Mouse (Mus musculus) limb, embryonic 11.5 days (tissue): ENCODE measurements at regions not wholly inside any gene's neighbourhood (a gene's known extent, or its start where the extent isn't known, plus 50 kb on each side); places are given as distances from the start of the nearest gene placed in this dataset.

Experiments
- ATAC-seq: fragments of 200-750 bp; cut with Nextera tagmentation; 2 replicates; pipeline ENCODE4 v1.8.0; 2017; ENCODE audit warnings: low read depth; ENCODE audit not compliant: insufficient number of reproducible peaks, low FRiP score, low TSS enrichment
- DNase-seq: peaks from one replicate; pipeline ENCODE4 v3.0.0-alpha.2; 2015; ENCODE audit warnings: low spot score
- H3K27ac ChIP-seq: fragments of 300-500 bp; sonication (generic); replicated peaks from 2 replicates; pipeline ENCODE4 v1.5.1; 2014; ENCODE audit warnings: low read depth, mild to moderate bottlenecking, low read length
- H3K27me3 ChIP-seq: fragments of 300-500 bp; sonication (generic); 2 replicates; pipeline ENCODE4 v1.6.1; 2014; ENCODE audit warnings: mild to moderate bottlenecking, low read length, mixed read lengths; ENCODE audit not compliant: control insufficient read depth, insufficient read depth
- H3K36me3 ChIP-seq: fragments of 300-500 bp; sonication (generic); 2 replicates; pipeline ENCODE4 v1.6.1; 2014; ENCODE audit warnings: mild to moderate bottlenecking, low read length, moderate library complexity, mixed read lengths; ENCODE audit not compliant: control insufficient read depth, insufficient read depth
- H3K4me1 ChIP-seq: fragments of 300-500 bp; sonication (generic); 2 replicates; pipeline ENCODE4 v1.6.1; 2014; ENCODE audit warnings: low read length, mixed read lengths; ENCODE audit not compliant: control insufficient read depth, insufficient read depth
- H3K4me2 ChIP-seq: fragments of 300-500 bp; sonication (generic); 2 replicates; pipeline ENCODE4 v1.6.1; 2014; ENCODE audit warnings: low read depth, mild to moderate bottlenecking, moderate library complexity; ENCODE audit not compliant: severe bottlenecking
- H3K4me3 ChIP-seq: fragments of 300-500 bp; sonication (generic); 2 replicates; pipeline ENCODE4 v1.5.1; 2014; ENCODE audit warnings: low read depth, low read length
- H3K9ac ChIP-seq: fragments of 300-500 bp; sonication (generic); 2 replicates; pipeline ENCODE4 v1.6.1; 2014; ENCODE audit warnings: mild to moderate bottlenecking, low read length
- H3K9me3 ChIP-seq: fragments of 300-500 bp; sonication (generic); 2 replicates; pipeline ENCODE4 v1.6.1; 2016; ENCODE audit warnings: low read length; ENCODE audit not compliant: control insufficient read depth
- WGBS: fragments of 180-500 bp; shearing (Covaris S2); extraction: QIAGEN DNeasy Blood & Tissue Kit; methylation state at CpG from one replicate; pipeline ENCODE4 v1.1.7; 2014; 5-methylcytosine and 5-hydroxymethylcytosine counted together

GRCm38 (mm10) chr13:28556385-28556938, 299.1 kb downstream of the Gm11361 start:
- H3K27ac ChIP-seq = no peak overlapping the region
- ATAC-seq (no peak), DNase-seq (peak; percentile 43)
- no peaks in the 10 kb centered on the region for H3K9me3 ChIP-seq
- H3K4me2 ChIP-seq = no peak overlapping the region
- no peak overlapping the region for H3K4me3 ChIP-seq
- H3K9ac ChIP-seq = no peak overlapping the region
- H3K4me1 ChIP-seq = peaks cover 23% of the 10 kb centered on the region
- no peaks in the 10 kb centered on the region for H3K36me3 ChIP-seq
- WGBS = 48% methylated on average over 5 of the region's 5 CpGs
- H3K27me3 ChIP-seq = no peaks in the 10 kb centered on the region

GRCm38 (mm10) chr13:28554143-28554830, 297.0 kb downstream of the Gm11361 start:
- Histone ChIP-seq H3K4me2 (no peak overlapping the region), H3K4me1 (peaks cover 24% of the 10 kb centered on the region), H3K27ac (no peak overlapping the region), H3K36me3 (no peaks in the 10 kb centered on the region), H3K27me3 (no peaks in the 10 kb centered on the region), H3K4me3 (no peak overlapping the region), H3K9me3 (no peaks in the 10 kb centered on the region), H3K9ac (no peak overlapping the region)
- WGBS = 60% methylated on average over 12 of the region's 12 CpGs
- ATAC-seq (no peak), DNase-seq (no peak)

GRCm38 (mm10) chr13:28552974-28553750, 295.8 kb downstream of the Gm11361 start:
- Histone ChIP-seq H3K4me3 (no peak overlapping the region), H3K27ac (peak overlapping the region; percentile 72), H3K36me3 (no peaks in the 10 kb centered on the region), H3K4me2 (no peak overlapping the region), H3K9me3 (no peaks in the 10 kb centered on the region), H3K9ac (no peak overlapping the region), H3K4me1 (peaks cover 24% of the 10 kb centered on the region), H3K27me3 (no peaks in the 10 kb centered on the region)
- DNase-seq (peak; percentile 50), ATAC-seq (no peak)
- WGBS = 40% methylated on average over 10 of the region's 10 CpGs

- 63% methylated on average over 6 of the region's 6 CpGs for WGBS
- Histone ChIP-seq H3K4me3 (no peak overlapping the region), H3K36me3 (no peaks in the 10 kb centered on the region), H3K9ac (no peak overlapping the region), H3K9me3 (no peaks in the 10 kb centered on the region), H3K27ac (no peak overlapping the region), H3K27me3 (no peaks in the 10 kb centered on the region), H3K4me1 (peaks cover 24% of the 10 kb centered on the region), H3K4me2 (no peak overlapping the region)
- DNase-seq = no peak
- ATAC-seq = no peak
Measured at GRCm38 (mm10) chr13:28551555-28551954, 294.2 kb downstream of the Gm11361 start.

GRCm38 (mm10) chr13:28545797-28546196, 288.5 kb downstream of the Gm11361 start:
- DNase-seq (no peak), ATAC-seq (peak; percentile 37; the same call in 1 of the 2 replicates)
- H3K27ac ChIP-seq = no peak overlapping the region
- no peak overlapping the region for H3K9ac ChIP-seq
- H3K4me2 ChIP-seq = no peak overlapping the region
- H3K36me3 ChIP-seq = no peaks in the 10 kb centered on the region
- H3K4me3 ChIP-seq = no peak overlapping the region
- WGBS = 95% methylated on average over 1 of the region's 1 CpGs
- no peaks in the 10 kb centered on the region for H3K27me3 ChIP-seq
- H3K9me3 ChIP-seq = no peaks in the 10 kb centered on the region
- H3K4me1 ChIP-seq = peaks cover 23% of the 10 kb centered on the region

- 55% methylated on average over 2 of the region's 2 CpGs for WGBS
- Histone ChIP-seq H3K27me3 (no peaks in the 10 kb centered on the region), H3K4me3 (no peak overlapping the region), H3K4me2 (no peak overlapping the region), H3K9me3 (no peaks in the 10 kb centered on the region), H3K4me1 (peaks cover 23% of the 10 kb centered on the region), H3K27ac (peak overlapping the region; percentile 76), H3K36me3 (no peaks in the 10 kb centered on the region), H3K9ac (0 out of 2 replicates have a peak overlapping the region, but pooled peaks have one; percentile 27)
- ATAC-seq (no peak), DNase-seq (no peak)
Measured at GRCm38 (mm10) chr13:28545337-28545736, 288.0 kb downstream of the Gm11361 start.

GRCm38 (mm10) chr13:28544819-28545180, 287.5 kb downstream of the Gm11361 start:
- 84% methylated on average over 2 of the region's 2 CpGs for WGBS
- H3K27ac ChIP-seq = peak overlapping the region; percentile 76
- H3K9ac ChIP-seq = 0 out of 2 replicates have a peak overlapping the region, but pooled peaks have one; percentile 40
- no peaks in the 10 kb centered on the region for H3K27me3 ChIP-seq
- DNase-seq (no peak), ATAC-seq (no peak)
- no peaks in the 10 kb centered on the region for H3K36me3 ChIP-seq
- no peaks in the 10 kb centered on the region for H3K9me3 ChIP-seq
- H3K4me3 ChIP-seq = no peak overlapping the region
- no peak overlapping the region; the same call in 1 of the 2 replicates for H3K4me2 ChIP-seq
- peaks cover 23% of the 10 kb centered on the region for H3K4me1 ChIP-seq

- Histone ChIP-seq H3K27ac (peak overlapping the region; percentile 76), H3K9ac (0 out of 2 replicates have a peak overlapping the region, but pooled peaks have one; percentile 40), H3K4me3 (no peak overlapping the region), H3K9me3 (no peaks in the 10 kb centered on the region), H3K27me3 (no peaks in the 10 kb centered on the region), H3K4me2 (no peak overlapping the region; the same call in 1 of the 2 replicates), H3K4me1 (peaks cover 23% of the 10 kb centered on the region), H3K36me3 (no peaks in the 10 kb centered on the region)
- ATAC-seq (peak; percentile 77), DNase-seq (peak; percentile 83)
- WGBS = 11% methylated on average over 17 of the region's 17 CpGs
Measured at GRCm38 (mm10) chr13:28544003-28544818, 286.9 kb downstream of the Gm11361 start.
